ENCODE assay signal across 9 mouse cellular contexts in the genomic region with DNA sequence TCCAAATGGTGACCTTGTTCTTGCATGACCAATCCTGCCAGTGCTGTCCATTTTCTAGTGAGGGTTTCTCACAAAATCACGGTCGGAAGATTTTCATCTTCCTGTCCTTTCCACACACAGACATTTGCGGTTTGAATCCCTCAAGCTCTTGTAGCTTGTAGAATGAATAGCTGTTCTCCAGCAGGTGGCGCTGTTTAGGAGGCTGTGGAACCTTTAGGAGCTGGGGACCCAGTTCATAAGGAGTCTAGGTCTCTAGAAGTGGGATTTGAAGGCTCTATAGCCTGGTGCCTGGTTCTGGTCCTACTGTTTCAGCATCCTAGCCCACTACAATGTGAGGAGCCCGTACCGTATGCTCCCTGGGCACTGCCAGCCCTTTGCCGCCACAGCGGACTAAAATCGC.
DNase-seq lines count a peak whose midpoint lies in the region; ATAC-seq and TF ChIP-seq lines count a peak whose summit lies in the region.
"Had no signal": no experiment of that assay in that cellular context is flagged by ENCODE, and none has a peak within 500 bp of the region (broad histone marks: within the 10 kb centered on the region; RNA-seq: fewer than 3 reads in every experiment).

No protein-coding gene starts in this region.

- no peaks in the 10 kb centered on the region for H3K4me1 ChIP-seq in embryonic fibroblast, embryonic 13.5 days (ENCODE audit: control insufficient read depth, insufficient read depth, low read length)
- H3K4me1 ChIP-seq in midbrain, postnatal 0 days (ENCODE audit: insufficient read depth, low read length) = no peaks in the 10 kb centered on the region; the same call in 1 of the 2 replicates
- H3K4me1 ChIP-seq: embryonic facial prominence, embryonic 12.5 days had no signal

- no peak for ATAC-seq in midbrain, postnatal 0 days (ENCODE audit: low FRiP score)

- TF ChIP-seq CTCF in embryonic fibroblast, embryonic 13.5 days (IDR thresholded peaks at IDR 0.05; ENCODE audit: borderline replicate concordance, insufficient read depth, low read length) = peak; percentile 15; the same call in 1 of the 2 replicates
- peak; percentile 90 for TF ChIP-seq CTCF in midbrain, postnatal 0 days (IDR thresholded peaks at IDR 0.05)

- H3K9ac ChIP-seq in midbrain, postnatal 0 days (replicated peaks; ENCODE audit: low read length, poor library complexity, severe bottlenecking) = no peak overlapping the region
- H3K9ac ChIP-seq: embryonic facial prominence, embryonic 12.5 days had no signal

- H3K9me3 ChIP-seq in midbrain, postnatal 0 days (ENCODE audit: low read length) = no peaks in the 10 kb centered on the region
- H3K9me3 ChIP-seq: embryonic facial prominence, embryonic 12.5 days had no signal

- DNase-seq in cerebellum, postnatal 36 days = peak; percentile 36 to 44
- no peak for DNase-seq in cerebellum, adult 11-12 months
- DNase-seq in urinary bladder, postnatal 25 days (ENCODE audit: low spot score) = peak; percentile 53
- DNase-seq in urinary bladder, postnatal 10 days (ENCODE audit: low spot score) = no peak
- DNase-seq in kidney, postnatal 25 days = peak; percentile 52 to 73
- peak; percentile 90 for DNase-seq in midbrain, postnatal 0 days (ENCODE audit: low spot score)
- peak; percentile 61 for DNase-seq in thymus, postnatal 14 days

- no peaks in the 10 kb centered on the region for H3K36me3 ChIP-seq in midbrain, postnatal 0 days (ENCODE audit: insufficient read depth, low read length)
- H3K36me3 ChIP-seq: embryonic facial prominence, embryonic 12.5 days had no signal

- no peak overlapping the region for H3K27ac ChIP-seq in embryonic fibroblast, embryonic 13.5 days (ENCODE audit: insufficient read depth, low read length)
- H3K27ac ChIP-seq in midbrain, postnatal 0 days (ENCODE audit: low read depth, low read length) = no peak overlapping the region
- H3K27ac ChIP-seq: embryonic facial prominence, embryonic 12.5 days had no signal

- no peak for TF ChIP-seq POLR2A in embryonic fibroblast, embryonic 13.5 days (IDR thresholded peaks at IDR 0.05; ENCODE audit: low read depth, low read length)

- H3K4me3 ChIP-seq in embryonic fibroblast, embryonic 13.5 days (ENCODE audit: insufficient read depth, low read length) = no peak overlapping the region
- no peak overlapping the region for H3K4me3 ChIP-seq in midbrain, postnatal 0 days (ENCODE audit: low read depth, low read length)
- H3K4me3 ChIP-seq: embryonic facial prominence, embryonic 12.5 days had no signal

- H3K27me3 ChIP-seq in midbrain, postnatal 0 days (ENCODE audit: insufficient read depth, low read length) = no peaks in the 10 kb centered on the region

- WGBS in midbrain, postnatal 0 days = 61% methylated on average over 9 of the region's 9 CpGs

- no peak overlapping the region for H3K4me2 ChIP-seq in midbrain, postnatal 0 days (ENCODE audit: low read depth, low read length, poor library complexity, severe bottlenecking)
- H3K4me2 ChIP-seq: embryonic facial prominence, embryonic 12.5 days had no signal

Comparison
In these comparisons a context has a peak if more than half of its experiments do, and no peak if none do; other contexts are left out.
1. DNase-seq: peak in cerebellum, postnatal 36 days (2 of 2), urinary bladder, postnatal 25 days (single experiment), kidney, postnatal 25 days (2 of 2), midbrain, postnatal 0 days (single experiment) and thymus, postnatal 14 days (single experiment); none in cerebellum, adult 11-12 months (single experiment) and urinary bladder, postnatal 10 days (single experiment).